Mouse (Mus musculus) hindbrain, embryonic 10.5 days (tissue): Measurements from ENCODE around the gene Parg. TPM values are rescaled to one million over a fixed set of nuclear protein-coding genes. Genes with fewer than 3 reads are reported as not detected.
"Not testable (repeated sequence)": the region's sequence is repeated elsewhere in the genome, so short reads cannot be mapped to it uniquely, and the experiment has no call there.

Experiments used
- DNase-seq: peaks from one replicate; pipeline ENCODE4 v3.0.0-alpha.2; 2017; ENCODE audit warnings: low spot score
- H3K27ac ChIP-seq: fragments of 300-500 bp; sonication (generic); 2 replicates; pipeline ENCODE4 v1.5.1; 2016; ENCODE audit warnings: mild to moderate bottlenecking, moderate library complexity
- H3K27me3 ChIP-seq: fragments of 300-500 bp; sonication (generic); 2 replicates; pipeline ENCODE4 v1.6.1; 2016; ENCODE audit warnings: mild to moderate bottlenecking; ENCODE audit not compliant: poor library complexity, insufficient read depth, severe bottlenecking
- H3K36me3 ChIP-seq: fragments of 300-500 bp; sonication (generic); 2 replicates; pipeline ENCODE4 v1.6.1; 2016; ENCODE audit warnings: mild to moderate bottlenecking, moderate library complexity
- H3K4me1 ChIP-seq: fragments of 300-500 bp; sonication (generic); replicated peaks from 2 replicates; pipeline ENCODE4 v1.6.1; 2016; ENCODE audit warnings: mild to moderate bottlenecking
- H3K4me3 ChIP-seq: fragments of 300-500 bp; sonication (generic); 2 replicates; pipeline ENCODE4 v1.5.1; 2016; ENCODE audit warnings: mild to moderate bottlenecking, moderate library complexity
- H3K9me3 ChIP-seq: fragments of 300-500 bp; sonication (generic); 2 replicates; pipeline ENCODE4 v1.6.1; 2016; ENCODE audit warnings: mild to moderate bottlenecking, moderate library complexity
- WGBS: fragments of 180-500 bp; shearing (Covaris S2); methylation state at CpG from one replicate; pipeline ENCODE4 v1.1.7; 2016; 5-methylcytosine and 5-hydroxymethylcytosine counted together
- polyA plus RNA-seq: library from polyadenylated mRNA; unstranded; fragments of >200 nt; fragmentation: Nextera tagmentation; extraction: Ambion mirVana; gene quantifications from 2 replicates; pipeline ENCODE4 v1.2.1, GENCODE M21; 2016

Parg gene
- polyA plus RNA-seq, 1 experiment from 2014 or later: 40.6 TPM

DNA sequence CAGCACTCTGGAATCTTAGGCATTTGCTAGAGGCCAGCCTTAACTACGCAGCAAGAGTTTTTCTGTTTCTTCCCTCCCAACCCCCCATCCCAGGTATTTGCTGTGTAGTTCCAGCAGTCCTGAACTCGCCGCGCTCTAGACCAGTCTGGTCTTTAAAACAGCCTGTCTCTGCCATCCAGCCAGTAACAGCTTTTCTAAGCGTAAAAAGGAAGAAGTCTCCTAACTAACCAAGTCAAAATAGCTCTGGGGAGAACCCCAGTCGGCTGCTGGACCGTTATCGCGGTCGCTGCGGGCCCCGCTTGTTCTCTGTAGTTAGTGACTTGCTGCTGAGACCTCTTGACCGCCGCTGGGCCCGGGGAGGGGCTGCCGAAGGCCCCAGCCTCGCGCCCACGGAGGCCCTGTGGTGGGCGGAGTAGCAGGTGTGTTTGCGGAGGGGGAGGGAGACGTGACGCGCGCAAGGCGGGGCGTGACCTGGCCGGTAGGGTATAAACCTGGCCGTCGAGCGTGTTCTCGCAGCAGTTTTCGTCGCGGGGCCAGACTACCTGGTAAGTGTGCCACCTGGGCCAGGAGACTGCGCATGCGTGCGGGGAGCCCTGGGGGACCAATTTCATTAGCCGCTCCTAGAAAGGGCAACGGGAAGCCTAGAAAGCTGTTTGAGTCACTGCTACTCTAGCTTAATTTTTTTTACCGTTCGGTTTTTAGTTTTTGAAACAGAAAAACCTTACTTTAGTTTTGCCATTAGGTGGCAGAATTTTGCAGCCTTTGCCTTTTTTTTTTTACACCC lies 36.3 kb upstream of the Parg start:
- DNase-seq: peak; percentile 74
- H3K4me1 ChIP-seq: peaks cover 23% of the 10 kb centered on the region
- H3K4me3 ChIP-seq: peak overlapping the region; percentile 65
- WGBS: 1% methylated on average over 42 of the region's 42 CpGs
- H3K36me3 ChIP-seq: no peaks in the 10 kb centered on the region
- peak overlapping the region; percentile 75 for H3K27ac ChIP-seq
- no peaks in the 10 kb centered on the region for H3K27me3 ChIP-seq
- H3K9me3 ChIP-seq: no peaks in the 10 kb centered on the region

DNA sequence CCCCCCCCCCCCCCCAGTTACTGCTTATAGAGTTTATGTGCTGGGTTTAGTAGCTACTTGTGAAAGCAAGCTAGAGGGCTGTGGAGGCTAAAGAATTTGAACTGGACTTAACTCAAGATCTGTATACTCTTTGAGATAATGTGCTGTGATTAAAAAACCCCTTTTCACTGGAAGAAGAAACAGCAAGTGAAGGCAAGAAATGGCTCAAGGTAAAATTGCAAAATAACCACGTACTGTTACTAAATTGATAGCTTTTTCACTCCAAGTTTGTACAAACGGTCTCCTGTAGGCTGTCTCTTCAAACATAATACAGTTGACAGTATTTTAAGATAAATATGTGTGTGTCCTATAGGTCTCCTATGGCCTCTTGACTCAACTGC lies 35.7 kb upstream of the Parg start:
- peak overlapping the region; percentile 65; the same call in 1 of the 2 replicates for H3K4me3 ChIP-seq
- 85% methylated on average over 2 of the region's 2 CpGs for WGBS

DNA sequence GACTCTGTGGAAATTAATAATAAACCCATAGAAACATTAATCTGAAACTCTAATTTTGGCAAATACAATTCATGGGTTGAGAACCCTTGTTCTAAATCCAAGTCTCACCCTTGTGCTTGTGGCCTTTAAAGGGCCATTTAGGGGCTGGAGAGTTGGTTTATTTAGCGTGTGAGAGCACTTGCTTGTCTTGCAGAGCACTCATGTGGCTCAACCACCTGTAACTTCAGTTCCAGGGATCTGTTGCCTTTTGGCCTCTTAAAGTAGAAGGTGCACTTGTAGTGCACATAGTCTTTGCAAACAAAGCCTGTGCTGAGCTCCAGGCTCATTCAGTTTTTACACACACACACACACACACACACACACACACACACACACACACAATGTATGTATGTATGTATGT lies 34.9 kb upstream of the Parg start:
- H3K4me1 ChIP-seq: peaks cover 15% of the 10 kb centered on the region
- H3K27ac ChIP-seq: no peak overlapping the region
- no peaks in the 10 kb centered on the region for H3K9me3 ChIP-seq
- peak overlapping the region; percentile 1; the same call in 1 of the 2 replicates for H3K4me3 ChIP-seq
- H3K36me3 ChIP-seq: 0 out of 2 replicates have a peak, but pooled peaks cover 4% of the 10 kb centered on the region
- no peak for DNase-seq
- 77% methylated on average over 1 of the region's 1 CpGs for WGBS
- H3K27me3 ChIP-seq: no peaks in the 10 kb centered on the region

More for the DNA sequence above, 35.7 kb upstream of the Parg start:
- no peak for DNase-seq
- 0 out of 2 replicates have a peak, but pooled peaks cover 3% of the 10 kb centered on the region for H3K36me3 ChIP-seq
- no peaks in the 10 kb centered on the region for H3K9me3 ChIP-seq
- H3K27ac ChIP-seq: no peak overlapping the region
- H3K27me3 ChIP-seq: no peaks in the 10 kb centered on the region
- H3K4me1 ChIP-seq: peaks cover 17% of the 10 kb centered on the region

DNA sequence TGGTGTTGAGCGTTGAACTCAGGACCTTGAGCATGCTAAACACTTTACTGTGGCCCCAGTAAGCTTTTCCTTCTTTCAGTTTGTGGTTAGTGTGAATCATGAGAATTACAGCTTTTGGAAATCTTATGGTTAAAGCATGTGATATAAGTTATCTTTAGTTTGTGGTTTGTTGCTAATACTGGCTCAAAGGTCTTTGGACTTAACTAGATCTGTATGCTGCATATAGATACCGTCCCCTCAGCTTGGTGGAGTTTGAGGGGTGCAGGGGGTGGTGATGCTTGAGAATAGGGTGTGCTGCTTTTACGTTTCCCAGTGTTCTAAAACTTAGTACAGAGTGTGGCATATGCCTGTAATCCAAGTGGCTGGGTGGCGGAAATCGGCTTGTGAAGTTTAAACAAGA lies 34.4 kb upstream of the Parg start:
- Histone ChIP-seq H3K9me3 (no peaks in the 10 kb centered on the region), H3K27me3 (no peaks in the 10 kb centered on the region), H3K4me1 (peaks cover 15% of the 10 kb centered on the region), H3K36me3 (peaks cover 8% of the 10 kb centered on the region; the same call in 1 of the 2 replicates), H3K27ac (no peak overlapping the region), H3K4me3 (peak overlapping the region; percentile 11; the same call in 1 of the 2 replicates)
- WGBS: 90% methylated on average over 5 of the region's 5 CpGs
- DNase-seq: no peak

DNA sequence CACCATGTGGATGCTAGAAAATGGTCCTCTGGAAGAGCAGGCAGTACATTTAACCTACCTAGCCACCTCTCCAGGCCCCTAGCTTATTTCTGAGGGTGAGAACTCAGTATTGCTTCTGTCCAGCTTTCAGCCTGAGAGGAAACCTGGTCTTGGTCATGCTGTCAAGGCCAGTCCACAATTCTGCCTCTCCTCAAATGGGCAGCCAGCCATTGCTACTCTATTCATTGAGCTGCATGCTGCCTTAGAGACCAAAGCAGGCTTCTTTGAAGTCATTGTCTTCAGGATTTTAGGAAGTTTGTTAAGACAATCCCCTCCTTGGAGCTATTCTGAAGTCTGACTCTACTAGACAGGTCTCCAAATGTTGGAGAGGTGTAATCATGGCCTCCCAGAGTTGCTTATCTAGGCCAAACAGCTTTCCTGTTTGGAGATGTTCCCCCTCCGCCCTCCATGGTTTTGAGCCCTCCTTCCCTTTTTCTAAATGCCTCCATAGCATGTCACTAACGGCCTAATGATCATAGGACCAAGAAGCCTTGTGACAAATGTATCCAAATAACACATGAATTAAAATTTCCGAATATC lies 33.0 kb upstream of the Parg start:
- no peaks in the 10 kb centered on the region for H3K27me3 ChIP-seq
- DNase-seq: no peak
- WGBS: 78% methylated on average over 3 of the region's 3 CpGs
- peaks cover 15% of the 10 kb centered on the region for H3K4me1 ChIP-seq
- H3K27ac ChIP-seq: no peak overlapping the region
- H3K4me3 ChIP-seq: no peak overlapping the region
- H3K9me3 ChIP-seq: no peaks in the 10 kb centered on the region
- peaks cover 22% of the 10 kb centered on the region for H3K36me3 ChIP-seq

DNA sequence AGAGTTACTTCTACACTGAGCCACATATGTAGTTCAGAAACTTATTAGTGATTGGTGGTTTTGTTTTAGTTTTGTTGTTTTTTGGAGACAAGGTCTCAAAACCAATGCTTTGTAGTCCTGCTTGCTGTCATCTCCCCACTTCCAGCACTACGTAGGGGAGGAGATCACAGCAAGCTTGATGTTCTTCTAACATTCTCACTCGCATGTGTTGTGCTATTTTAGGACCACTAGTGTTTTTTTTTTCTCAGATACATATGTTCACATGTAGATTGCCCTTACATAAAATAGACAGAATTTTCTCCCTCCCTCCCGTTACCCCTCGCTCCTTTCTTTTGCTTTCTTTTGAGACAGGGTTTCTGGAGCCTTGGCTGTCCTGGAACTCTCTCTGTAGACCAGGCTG lies 31.6 kb upstream of the Parg start:
- Histone ChIP-seq H3K4me3 (no peak overlapping the region), H3K4me1 (peaks cover 11% of the 10 kb centered on the region), H3K36me3 (peaks cover 35% of the 10 kb centered on the region), H3K27ac (no peak overlapping the region), H3K9me3 (no peaks in the 10 kb centered on the region), H3K27me3 (no peaks in the 10 kb centered on the region)
- no peak for DNase-seq
- WGBS: 93% methylated on average over 4 of the region's 4 CpGs

DNA sequence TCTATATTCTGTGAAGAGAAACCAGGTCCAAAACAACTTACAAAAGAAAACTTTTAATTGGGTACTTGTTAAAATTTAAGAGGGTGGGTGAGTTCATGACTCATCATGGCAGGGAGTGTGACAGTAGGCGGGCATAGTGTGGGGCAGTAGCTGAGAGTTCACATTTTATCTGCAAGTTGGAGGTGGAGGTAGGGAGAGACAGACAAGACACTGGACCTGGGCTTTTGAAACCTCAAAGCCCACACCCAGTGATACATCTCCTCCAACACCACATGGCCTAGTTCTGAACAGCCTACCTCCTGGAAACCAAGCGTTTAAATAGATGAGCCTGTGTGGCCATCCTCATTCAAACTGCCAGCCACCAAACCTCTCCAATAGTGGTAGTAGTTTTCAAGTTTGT lies 26.4 kb upstream of the Parg start:
- DNase-seq: no peak
- 86% methylated on average over 2 of the region's 2 CpGs for WGBS
- no peak overlapping the region for H3K4me3 ChIP-seq
- H3K9me3 ChIP-seq: no peaks in the 10 kb centered on the region
- no peaks in the 10 kb centered on the region for H3K27me3 ChIP-seq
- no peak overlapping the region for H3K27ac ChIP-seq
- no peaks in the 10 kb centered on the region for H3K4me1 ChIP-seq
- H3K36me3 ChIP-seq: peaks cover 61% of the 10 kb centered on the region

DNA sequence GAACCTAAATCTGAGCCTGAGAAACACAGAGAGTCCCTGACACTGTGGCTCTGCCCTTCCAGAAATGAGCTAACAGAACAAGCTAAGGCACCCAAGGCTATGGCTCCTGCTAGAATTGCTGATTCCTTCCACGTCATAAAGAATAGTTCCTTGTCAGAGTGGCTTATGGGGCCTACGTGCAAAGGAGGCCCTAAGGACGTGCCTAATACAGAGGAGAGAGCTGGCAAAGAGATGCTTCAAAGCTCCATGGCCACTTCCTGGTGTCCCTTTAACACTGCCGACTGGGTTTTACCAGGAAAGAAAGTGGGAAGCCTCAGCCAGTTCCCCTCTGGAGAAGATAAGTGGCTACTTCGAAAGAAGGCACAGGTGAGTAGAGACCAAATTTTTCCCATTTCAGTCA lies 25.2 kb upstream of the Parg start:
- not testable (repeated sequence) for H3K27ac ChIP-seq, H3K4me3 ChIP-seq, H3K4me1 ChIP-seq, H3K9me3 ChIP-seq, DNase-seq, H3K27me3 ChIP-seq
- peaks cover 69% of the 10 kb centered on the region for H3K36me3 ChIP-seq
- 87% methylated on average over 5 of the region's 5 CpGs for WGBS

DNA sequence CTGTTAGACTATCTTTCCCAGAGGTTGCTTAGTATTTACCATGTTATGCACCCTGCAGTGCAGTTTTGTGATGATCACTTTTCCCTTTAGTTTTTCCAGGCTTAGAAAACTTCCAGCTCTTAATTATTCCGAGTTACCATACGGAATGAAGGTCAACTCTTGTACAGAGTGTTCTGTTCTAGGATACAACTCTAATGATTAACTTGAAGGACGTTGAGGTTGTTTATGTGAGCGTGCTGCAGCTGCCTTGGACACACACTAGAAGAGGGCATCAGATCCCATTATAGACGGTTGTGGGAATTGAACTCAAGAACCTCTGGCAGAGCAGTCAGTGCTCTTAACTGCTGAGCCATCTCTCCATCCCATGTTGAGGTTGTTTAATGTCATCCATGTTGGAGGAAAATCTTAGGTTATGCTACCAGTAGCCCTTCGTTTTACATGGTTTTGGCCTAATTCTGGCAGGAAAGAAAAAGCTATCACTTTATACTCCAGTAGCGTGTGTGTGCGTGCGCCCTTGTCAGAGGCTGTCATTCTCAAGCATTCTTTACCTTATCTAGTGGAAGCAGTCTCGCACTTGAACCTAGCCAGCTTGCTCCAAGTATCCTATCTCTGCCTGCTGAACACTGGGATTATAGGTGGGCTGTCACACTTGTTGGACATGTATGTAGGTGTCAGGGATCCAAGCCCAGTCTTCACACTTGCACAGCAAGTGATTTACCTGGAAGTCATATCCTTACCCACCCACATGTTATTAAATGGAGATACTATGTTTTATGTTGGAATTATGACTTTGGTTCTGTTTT lies 22.2 kb upstream of the Parg start:
- no peaks in the 10 kb centered on the region for H3K27me3 ChIP-seq
- no peak overlapping the region for H3K4me3 ChIP-seq
- H3K36me3 ChIP-seq: peaks cover 73% of the 10 kb centered on the region
- no peak for DNase-seq
- 93% methylated on average over 10 of the region's 10 CpGs for WGBS
- no peaks in the 10 kb centered on the region for H3K9me3 ChIP-seq
- no peaks in the 10 kb centered on the region for H3K4me1 ChIP-seq
- H3K27ac ChIP-seq: no peak overlapping the region

DNA sequence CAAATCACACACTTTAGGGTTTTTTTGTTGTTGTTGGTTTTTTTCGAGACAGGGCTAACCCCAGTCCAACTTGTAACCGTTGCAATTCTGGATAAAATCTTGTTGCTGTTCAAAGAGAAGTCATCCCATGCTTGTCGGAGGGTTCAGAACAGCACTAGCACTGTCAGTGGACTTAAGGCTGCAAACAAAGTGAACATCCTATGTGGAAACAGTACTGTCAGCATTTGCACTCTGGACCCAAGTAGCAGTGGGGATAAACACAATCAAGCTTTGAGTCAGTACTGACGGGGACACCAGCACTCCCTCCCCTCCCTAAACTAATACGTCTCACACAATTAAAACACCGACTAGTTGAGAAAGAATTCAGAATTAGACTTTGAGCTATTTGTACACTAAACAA lies 20.9 kb upstream of the Parg start:
- no peaks in the 10 kb centered on the region for H3K27me3 ChIP-seq
- H3K27ac ChIP-seq: no peak overlapping the region
- DNase-seq: no peak
- no peaks in the 10 kb centered on the region for H3K9me3 ChIP-seq
- peaks cover 75% of the 10 kb centered on the region for H3K36me3 ChIP-seq
- WGBS: 92% methylated on average over 6 of the region's 6 CpGs
- H3K4me3 ChIP-seq: no peak overlapping the region
- no peaks in the 10 kb centered on the region for H3K4me1 ChIP-seq

DNA sequence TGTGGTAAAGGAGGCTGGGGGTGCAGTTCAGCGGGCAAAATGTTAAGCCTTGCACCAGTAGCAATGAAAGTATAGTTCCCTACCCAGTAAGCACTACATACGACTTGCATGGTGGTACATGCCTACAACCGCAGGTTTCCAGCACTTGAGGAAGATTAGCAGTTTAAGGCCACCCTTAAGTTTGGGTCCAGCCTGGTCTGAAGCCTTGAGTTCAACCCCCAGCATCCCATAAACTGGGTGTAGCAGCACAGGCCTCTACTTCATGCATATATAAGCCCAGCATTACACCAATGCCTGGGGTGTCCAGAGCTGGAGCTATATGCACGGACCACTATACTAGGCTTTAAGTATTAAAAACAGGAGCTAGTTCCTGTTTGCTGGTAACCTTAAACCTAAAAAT lies 17.9 kb upstream of the Parg start:
- no peaks in the 10 kb centered on the region for H3K9me3 ChIP-seq
- no peaks in the 10 kb centered on the region for H3K27me3 ChIP-seq
- no peak for DNase-seq
- no peak overlapping the region for H3K27ac ChIP-seq
- 97% methylated on average over 4 of the region's 4 CpGs for WGBS
- H3K4me1 ChIP-seq: no peaks in the 10 kb centered on the region
- no peak overlapping the region for H3K4me3 ChIP-seq
- H3K36me3 ChIP-seq: peaks cover 95% of the 10 kb centered on the region

DNA sequence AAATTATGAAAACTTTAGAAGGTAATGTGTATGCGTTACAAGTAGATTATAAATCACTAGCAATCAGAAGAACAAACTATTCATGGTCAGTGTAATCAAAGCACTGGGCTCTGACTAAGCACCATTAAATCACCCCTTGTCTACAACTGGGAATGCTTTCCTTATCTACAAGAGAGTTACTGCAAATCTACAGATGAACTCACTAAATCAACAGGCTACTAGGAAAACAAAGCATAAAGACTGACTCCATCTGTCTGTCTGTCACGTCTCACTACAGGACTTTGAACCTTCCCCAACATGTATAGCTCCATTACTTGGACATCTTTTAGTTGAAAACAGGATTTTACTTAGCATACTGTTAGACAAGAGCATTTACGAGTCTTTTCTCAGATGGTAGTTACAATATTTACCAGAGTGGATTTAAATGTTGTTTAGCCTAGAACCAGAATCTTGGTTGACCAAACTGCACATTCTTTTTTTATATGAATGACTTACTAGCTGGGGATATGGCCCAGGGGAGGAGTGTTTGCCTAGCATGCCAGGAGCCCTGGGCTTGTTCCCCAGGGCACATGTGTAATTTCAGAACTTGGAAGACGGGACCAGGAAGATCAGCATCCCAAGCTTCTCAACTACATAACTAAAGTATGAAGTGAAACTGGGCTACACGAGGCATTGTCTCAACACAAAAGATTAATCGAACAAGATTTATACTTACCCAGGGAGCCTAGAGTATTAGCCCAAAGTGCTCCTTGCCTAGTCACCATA lies 10.9 kb upstream of the Parg start:
- DNase-seq: no peak
- no peaks in the 10 kb centered on the region for H3K4me1 ChIP-seq
- peaks cover 91% of the 10 kb centered on the region for H3K36me3 ChIP-seq
- no peaks in the 10 kb centered on the region for H3K27me3 ChIP-seq
- no peak overlapping the region for H3K4me3 ChIP-seq
- 95% methylated on average over 6 of the region's 6 CpGs for WGBS
- no peak overlapping the region for H3K27ac ChIP-seq
- no peaks in the 10 kb centered on the region for H3K9me3 ChIP-seq
